Mouse (Mus musculus): ENCODE data around the gene Gna11.

Gene Gna11

DNA sequence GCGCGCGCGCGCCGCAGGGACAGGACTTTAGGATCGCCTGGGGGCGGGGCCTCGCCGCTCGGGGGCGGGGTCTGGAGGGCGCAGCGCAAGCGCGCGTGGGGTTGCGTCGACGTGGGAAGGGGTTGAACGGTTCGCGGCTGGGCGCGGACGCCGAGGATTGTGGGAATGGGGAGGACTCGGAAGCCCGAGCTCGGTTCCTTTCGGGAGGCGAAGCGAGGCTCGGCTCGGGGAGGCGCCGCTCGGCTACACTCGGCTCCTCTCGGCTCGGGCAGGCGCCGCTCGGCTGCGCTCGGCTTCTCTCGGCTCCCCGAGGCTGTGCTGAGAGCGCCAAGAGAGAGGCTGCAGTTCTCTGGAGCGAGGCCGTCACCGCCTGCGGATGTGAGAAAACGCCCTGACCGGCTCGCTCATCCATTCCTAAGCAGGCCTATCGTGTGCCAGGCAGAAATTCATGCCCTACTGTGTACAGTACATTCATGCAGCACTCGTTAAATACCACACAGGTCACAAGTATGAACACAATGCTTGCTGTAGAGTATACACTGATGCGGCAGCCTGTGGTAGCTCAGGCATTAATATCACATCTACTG is at the start of gene Gna11:
Gene Gna11 (minus strand): TSS at position 30 of the 587 bp plus-strand sequence.
- DNase-seq (ENCODE audit: low spot score in 2 of 2) = peak; percentile 98 to 100

GRCm38 (mm10) chr10:81593935-81594334 is 48.9 kb upstream of the Gna11 start:
- DNase-seq (ENCODE audit: low spot score in 2 of 2) = no peak

DNA sequence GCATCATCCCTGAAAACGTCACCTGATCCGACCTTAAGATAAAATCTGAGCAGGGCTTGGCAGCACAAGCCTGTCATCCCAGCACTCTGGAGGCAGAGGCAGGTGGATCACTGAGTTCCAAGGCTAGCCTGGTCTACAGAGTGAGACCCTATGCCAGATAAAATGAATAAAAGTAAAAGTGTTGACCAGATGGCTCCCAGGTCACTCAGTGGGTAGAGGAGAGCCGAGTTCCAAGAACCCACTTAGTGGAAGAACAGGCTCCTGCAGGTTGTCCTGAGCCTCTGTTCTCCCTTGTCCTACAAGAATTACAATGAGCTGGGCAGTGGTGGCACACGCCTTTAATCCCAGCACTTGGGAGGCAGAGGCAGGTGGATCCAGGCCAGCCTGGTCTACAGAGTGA is 48.2 kb upstream of the Gna11 start:
- no peak for DNase-seq (ENCODE audit: low spot score in 2 of 2)

- no peak for DNase-seq (ENCODE audit: low spot score in 2 of 2)
Observed at GRCm38 (mm10) chr10:81592631-81593030, 47.6 kb upstream of the Gna11 start.

DNA sequence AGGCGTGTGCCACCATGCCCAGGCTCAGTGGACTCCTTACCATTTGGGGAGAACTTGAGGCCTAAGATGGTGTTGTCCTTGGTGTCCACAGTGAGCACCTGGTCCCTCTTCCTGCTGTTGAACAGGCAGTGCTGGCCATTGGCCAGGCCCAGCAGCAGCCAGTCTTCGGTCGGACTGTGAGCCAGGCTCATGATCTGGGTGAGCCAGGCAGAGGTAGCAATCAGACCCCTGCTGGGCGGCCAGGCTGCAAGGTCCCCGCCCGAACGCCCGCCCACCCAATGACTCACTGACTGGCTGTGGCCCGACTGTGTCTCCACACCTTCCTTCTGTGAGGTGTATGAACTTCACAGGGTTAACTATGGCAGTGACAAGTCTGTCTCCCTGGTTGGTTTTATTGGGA is 46.9 kb upstream of the Gna11 start:
- DNase-seq (ENCODE audit: low spot score in 2 of 2) = no peak

DNA sequence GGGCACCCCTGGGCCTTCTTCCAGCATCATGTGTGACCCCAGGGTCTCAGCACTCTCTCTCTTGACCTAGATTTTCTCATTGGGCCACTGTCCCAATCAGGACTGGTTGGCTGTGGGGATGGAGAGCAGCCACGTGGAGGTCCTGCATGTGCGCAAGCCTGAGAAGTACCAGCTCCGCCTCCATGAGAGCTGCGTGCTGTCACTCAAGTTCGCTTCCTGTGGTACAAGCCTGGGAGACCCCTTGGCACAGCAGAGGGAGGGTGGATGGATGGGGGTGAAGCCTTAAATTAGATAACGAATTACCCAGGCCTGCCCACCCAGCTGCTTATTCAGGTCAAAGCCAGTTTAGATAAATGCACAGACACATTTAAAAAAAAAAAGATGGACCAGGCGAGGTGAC is 43.7 kb upstream of the Gna11 start:
- DNase-seq (ENCODE audit: low spot score in 2 of 2) = no peak

DNA sequence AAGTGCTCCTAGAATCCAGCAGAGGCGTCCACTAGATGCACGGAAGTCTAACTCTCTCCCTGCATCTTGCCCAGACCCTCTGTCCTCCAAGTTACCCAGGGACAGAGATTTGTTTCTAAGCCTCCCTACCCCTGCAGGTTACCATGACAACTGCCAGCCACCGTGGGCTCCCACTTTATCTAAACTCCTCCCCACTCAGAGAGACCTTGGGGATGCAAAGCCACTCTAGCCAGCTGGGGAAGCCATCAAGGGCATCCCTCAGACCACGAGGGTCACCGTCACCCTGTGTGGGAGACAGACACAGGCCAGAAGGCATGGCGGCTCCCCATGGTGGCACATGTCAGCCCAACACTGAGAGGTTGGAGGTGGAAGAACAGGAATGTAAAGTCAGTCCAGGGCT is 38.4 kb upstream of the Gna11 start:
- DNase-seq (ENCODE audit: low spot score in 2 of 2) = no peak

DNA sequence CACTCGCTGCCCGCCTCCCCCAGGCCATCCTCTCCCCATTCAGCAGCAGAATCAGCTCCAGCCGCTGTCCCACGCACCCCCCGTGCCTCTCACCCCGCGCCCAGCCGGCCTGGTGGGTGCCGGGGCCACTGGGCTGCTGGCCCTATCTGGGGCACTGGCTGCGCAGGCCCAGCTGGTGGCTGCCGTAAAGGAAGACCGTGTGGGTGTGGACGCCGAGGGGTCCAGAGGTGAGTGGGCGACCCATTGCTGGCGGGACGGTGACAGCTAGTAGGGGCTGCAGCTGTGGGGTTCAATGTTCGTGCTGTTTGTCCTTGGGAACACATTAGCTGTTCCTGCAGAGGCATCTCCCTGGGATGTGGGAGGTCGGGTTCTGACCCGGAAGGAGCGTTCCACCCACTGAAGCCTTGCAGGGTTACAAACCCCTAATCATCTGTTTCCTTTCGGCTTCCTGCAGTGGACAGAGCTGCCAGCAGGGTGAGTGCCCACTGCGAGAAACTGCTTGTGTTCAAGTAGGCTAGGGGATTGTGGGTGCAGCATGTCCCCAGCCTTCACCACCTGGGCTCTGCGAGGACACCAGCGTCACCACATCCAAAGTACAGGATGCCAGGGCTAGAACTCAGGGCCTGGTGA is 35.6 kb upstream of the Gna11 start:
- DNase-seq (ENCODE audit: low spot score in 2 of 2) = no peak

DNA sequence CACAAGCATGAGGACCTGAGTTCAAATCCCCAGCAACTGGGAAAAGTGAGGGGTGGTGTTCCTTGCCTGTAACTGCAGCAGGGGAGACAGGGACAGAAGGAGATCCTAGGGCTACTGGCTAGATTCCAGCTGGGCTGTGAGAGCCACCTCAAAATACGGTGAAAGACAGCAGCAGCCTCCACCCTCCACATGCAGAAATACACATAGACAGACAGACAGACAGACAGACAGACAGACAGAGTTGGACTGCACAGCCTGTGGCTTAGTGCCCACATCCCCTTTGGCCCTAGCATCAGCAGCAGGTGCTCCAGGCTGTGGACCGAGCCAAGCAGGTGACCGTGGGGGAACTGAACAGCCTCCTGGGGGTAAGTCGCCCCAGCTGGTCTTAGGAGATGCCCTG is 35.0 kb upstream of the Gna11 start:
- no peak for DNase-seq (ENCODE audit: low spot score in 2 of 2)

DNA sequence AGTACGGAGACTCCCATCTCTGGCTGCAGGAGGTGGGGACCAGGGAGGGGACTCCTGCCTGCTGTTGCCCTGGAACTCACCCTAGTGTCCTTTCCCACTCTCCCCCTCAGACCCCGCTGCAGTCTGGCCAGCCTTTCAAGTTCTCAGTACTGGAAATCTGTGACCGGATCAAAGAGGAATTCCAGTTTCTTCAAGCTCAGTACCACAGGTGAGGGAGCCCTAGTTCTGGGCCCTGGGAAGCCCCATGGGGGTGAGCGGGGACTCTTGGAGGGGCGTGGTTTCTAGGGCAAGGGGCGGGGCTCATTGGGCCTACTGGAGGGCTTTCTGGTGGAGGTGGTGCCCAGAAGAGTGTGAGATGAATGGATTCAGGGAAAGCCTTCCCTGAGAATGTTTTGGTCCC is 30.7 kb upstream of the Gna11 start:
- DNase-seq (ENCODE audit: low spot score in 2 of 2) = no peak

GRCm38 (mm10) chr10:81575208-81575631 is 30.2 kb upstream of the Gna11 start:
- no peak for DNase-seq (ENCODE audit: low spot score in 2 of 2)

DNA sequence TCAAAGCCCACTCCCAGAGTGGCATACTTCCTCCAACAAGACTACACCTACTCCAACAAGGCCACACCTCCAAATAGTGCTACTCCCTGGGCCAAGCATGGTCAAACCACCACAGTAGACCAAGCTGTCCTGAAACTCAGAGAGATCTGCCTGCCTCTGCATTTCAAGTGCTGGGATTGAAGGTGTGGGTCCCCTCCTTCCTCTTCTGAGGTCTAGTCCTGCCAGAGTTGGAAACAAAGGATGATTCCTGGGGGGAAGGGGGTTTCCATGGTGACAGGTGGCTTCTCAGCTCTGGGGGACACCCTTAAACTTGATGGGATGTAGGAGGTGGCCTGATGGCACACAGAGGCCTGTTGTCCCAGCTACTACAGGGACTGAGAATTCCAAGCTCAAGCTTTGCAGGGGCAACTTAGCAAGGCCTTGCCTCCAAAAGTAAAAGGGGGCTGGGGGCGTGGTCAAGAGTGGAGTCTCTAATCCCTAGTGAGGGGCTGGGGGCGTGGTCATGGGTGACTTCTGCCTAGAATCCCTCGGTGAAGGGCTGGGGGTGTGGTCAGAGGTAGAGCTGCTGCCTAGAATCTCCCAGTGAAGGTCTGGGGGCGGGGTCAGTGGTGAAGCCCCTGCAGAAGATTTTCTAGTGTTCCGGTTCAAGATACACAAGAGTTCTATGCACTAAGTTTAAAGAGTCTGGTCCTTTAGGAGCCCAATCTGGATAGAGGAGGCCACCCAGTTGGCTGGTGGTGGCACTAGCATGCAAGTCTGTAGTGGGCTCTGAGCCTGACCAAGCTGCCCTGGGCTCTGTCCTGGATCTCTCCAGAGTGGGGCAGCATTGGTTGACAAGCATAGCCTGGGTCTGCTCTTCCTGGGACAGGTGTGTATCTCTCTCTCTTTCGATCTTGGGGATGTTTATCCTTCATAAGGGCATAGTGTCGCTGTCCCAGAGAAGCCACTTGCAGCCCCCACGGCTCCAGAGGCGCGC is 29.4 kb upstream of the Gna11 start, which contains the start of gene Tle2:
Gene Tle2 (plus strand): TSS at position 481 of the 976 bp plus-strand sequence.
- DNase-seq (ENCODE audit: low spot score in 2 of 2) = no peak

DNA sequence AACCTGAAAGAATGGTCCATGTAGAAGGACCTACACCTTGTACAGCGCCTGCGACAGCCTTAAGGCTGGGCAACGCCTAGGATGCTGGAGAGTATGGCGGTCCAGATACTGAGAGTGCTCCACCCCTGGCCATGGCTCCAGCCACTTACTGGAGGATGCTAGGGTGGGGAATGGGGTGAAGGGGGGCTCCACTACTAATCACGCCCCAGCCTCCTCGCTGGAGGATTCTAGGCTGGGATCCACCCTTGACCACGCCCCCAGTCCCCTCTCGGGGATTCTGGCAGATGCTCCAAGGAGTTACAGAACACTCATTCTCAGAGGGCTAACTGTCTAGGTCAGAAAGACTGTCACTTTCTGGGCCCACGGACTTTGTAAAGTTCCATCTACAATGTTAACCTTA is 28.0 kb upstream of the Gna11 start:
- DNase-seq (ENCODE audit: low spot score in 2 of 2) = no peak

DNA sequence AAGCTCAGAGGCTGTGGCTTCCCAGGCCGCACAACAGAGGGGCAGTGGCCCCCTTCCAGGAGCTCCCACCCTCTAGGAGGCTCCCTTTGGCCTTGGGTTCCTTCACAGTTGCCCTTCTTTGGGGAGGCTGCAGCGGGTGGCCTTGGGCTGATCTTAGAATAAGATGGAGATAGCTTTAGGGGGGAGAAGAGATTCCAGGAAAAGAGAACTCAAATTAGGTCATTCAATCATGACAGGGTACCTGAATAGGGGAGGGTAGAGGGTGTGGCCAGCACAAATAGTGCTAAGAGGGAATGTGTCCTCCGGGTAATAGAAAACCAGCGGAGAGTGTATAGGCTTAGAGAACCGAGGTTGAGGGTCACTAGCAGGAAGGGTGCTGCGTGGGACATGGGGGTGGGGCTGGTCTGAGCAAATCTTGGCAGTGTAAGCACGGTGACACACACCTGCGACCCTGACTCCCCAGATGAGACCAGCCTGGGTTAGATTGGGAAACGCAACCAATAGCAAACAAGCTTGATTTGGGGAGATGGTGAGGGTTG is 27.2 kb upstream of the Gna11 start:
- DNase-seq (ENCODE audit: low spot score in 2 of 2) = no peak

GRCm38 (mm10) chr10:81571501-81571876 is 26.5 kb upstream of the Gna11 start:
- peak; percentile 98 to 99 for DNase-seq (ENCODE audit: low spot score in 2 of 2)

DNA sequence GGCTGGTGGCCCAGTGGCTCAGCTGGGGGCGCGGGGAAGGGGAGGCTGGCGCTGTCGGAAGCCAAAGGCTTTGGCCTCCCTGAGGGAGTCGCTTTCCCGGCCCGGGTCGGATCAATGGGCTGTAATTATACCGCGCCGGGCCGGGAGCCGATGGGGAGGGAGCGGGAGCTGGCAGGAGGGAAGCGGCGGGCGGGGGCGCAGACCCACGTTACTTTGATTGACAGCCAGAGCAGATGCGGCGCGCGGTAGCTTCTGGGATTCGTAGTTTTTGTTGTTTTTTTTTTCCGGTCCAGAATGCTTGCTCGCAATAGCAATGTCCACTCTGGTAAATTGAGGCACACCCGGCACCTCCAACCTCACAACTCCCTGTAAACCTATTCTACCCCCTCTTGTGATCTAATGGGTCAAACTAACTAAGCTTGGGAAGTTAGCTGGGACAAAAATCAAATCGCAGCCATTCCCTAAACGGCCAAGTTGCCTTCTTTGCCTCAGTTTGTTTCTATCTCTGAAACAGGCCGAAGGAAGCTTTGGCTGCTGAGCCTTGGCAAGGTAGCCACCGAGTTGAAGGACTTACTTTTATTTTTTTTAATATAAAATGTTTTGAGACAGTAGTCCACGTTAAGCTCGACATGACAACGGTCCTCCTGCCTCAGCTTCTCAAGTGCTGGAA is 26.0 kb upstream of the Gna11 start:
- DNase-seq (ENCODE audit: low spot score in 2 of 2) = peak; percentile 91 to 96

GRCm38 (mm10) chr10:81570238-81570800 is 25.3 kb upstream of the Gna11 start:
- DNase-seq (ENCODE audit: low spot score in 2 of 2) = no peak

DNA sequence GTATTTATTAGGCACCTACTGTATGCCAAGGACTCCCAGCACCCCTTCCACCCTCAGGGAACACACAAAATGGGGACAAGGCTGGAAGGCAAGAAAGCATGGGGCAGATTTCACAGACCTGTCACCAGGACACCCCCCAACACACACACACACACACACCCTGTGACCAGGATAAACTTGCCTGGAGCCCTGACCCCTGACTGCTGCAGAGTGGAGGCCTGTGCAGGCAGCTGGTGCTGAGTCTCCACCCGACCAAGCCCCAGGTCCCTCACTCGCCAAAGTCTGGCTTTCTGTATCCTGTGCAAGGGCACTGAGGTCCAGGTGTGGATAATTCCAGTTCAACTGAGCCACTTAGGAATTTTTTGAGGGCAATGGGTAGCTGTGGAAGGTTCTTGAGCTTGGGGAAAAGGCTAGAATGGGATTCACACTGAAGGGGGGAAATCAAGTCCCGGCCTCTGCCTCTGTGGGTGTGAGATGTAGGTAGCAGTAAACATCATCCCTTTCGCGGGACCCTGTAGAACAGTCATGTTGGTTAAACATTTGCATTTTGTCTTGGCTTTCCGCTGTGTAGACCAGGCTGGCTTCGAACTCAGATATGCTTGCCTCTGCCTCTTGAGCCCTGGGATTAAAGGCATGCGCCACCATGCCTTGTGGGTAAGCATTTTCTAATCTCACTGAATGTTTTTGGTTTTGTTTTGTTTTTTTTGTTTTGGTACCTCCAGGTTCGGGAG is 24.7 kb upstream of the Gna11 start:
- no peak for DNase-seq (ENCODE audit: low spot score in 2 of 2)

GRCm38 (mm10) chr10:81568381-81569191 is 23.6 kb upstream of the Gna11 start:
- DNase-seq (ENCODE audit: low spot score in 2 of 2) = no peak

All from cerebellum, postnatal 4 days (tissue).